Mouse (Mus musculus): ENCODE results near the gene Capns1. TPM values are rescaled to one million over a fixed set of nuclear protein-coding genes. Genes with fewer than 3 reads are reported as not detected.
"Not testable (repeated sequence)": the region's sequence is repeated elsewhere in the genome, so short reads cannot be mapped to it uniquely, and the experiment has no call there.

Capns1 gene
- polyA plus RNA-seq, 1 experiment from 2014 or later: 98.8 TPM

- peaks cover 74% of the 10 kb centered on the region for H3K36me3 ChIP-seq
- ATAC-seq (replicated peaks; ENCODE audit: low FRiP score): no peak
- 71% methylated on average over 12 of the region's 12 CpGs for WGBS
These were observed 10.1 kb downstream of the Capns1 start for GRCm38 (mm10) chr7:30188344-30189115.

GRCm38 (mm10) chr7:30184641-30185348 lies 13.8 kb downstream of the Capns1 start:
- WGBS: 74% methylated on average over 13 of the region's 13 CpGs
- peaks cover 45% of the 10 kb centered on the region for H3K36me3 ChIP-seq
- no peaks in the 10 kb centered on the region for H3K9me3 ChIP-seq (replicated peaks)
- no peaks in the 10 kb centered on the region for H3K27me3 ChIP-seq
- peak overlapping the region; percentile 32; the same call in 1 of the 2 replicates for H3K4me3 ChIP-seq (replicated peaks)
- peaks cover 8% of the 10 kb centered on the region for H3K4me1 ChIP-seq
- H3K27ac ChIP-seq: no peak overlapping the region
- H3K4me2 ChIP-seq: peak overlapping the region; percentile 60
- no peak for ATAC-seq (replicated peaks; ENCODE audit: low FRiP score)
- H3K9ac ChIP-seq: peak overlapping the region; percentile 39; the same call in 1 of the 2 replicates

More at GRCm38 (mm10) chr7:30188344-30189115, 10.1 kb downstream of the Capns1 start:
- Histone ChIP-seq H3K27ac (no peak overlapping the region), H3K4me1 (peaks cover 24% of the 10 kb centered on the region), H3K27me3 (no peaks in the 10 kb centered on the region), H3K4me3 (replicated peaks) (no peak overlapping the region), H3K9ac (no peak overlapping the region), H3K9me3 (replicated peaks) (no peaks in the 10 kb centered on the region), H3K4me2 (no peak overlapping the region)

- H3K27ac ChIP-seq: 0 out of 2 replicates have a peak within 1 kb of the TSS, but pooled peaks have one; percentile 48
These were observed 14.7 kb downstream of the Capns1 start, which contains the start of gene Cox7a1 for GRCm38 (mm10) chr7:30183879-30184289. Cox7a1 (plus strand) TSS chr7:30184144.

GRCm38 (mm10) chr7:30183189-30183588 lies 15.4 kb downstream of the Capns1 start:
- not testable (repeated sequence) for ATAC-seq (replicated peaks; ENCODE audit: low FRiP score); H3K9ac ChIP-seq; H3K4me2 ChIP-seq; H3K27ac ChIP-seq; H3K9me3 ChIP-seq (replicated peaks); H3K4me1 ChIP-seq; H3K27me3 ChIP-seq; H3K4me3 ChIP-seq (replicated peaks)
- H3K36me3 ChIP-seq: peaks cover 44% of the 10 kb centered on the region
- WGBS: 82% methylated on average over 6 of the region's 7 CpGs

More at GRCm38 (mm10) chr7:30183879-30184289, 14.7 kb downstream of the Capns1 start, which contains the start of gene Cox7a1:
- Histone ChIP-seq H3K4me3 (replicated peaks) (peak within 1 kb of the TSS; percentile 32), H3K9me3 (replicated peaks) (no peaks in the 10 kb centered on the region), H3K9ac (peak within 1 kb of the TSS; percentile 39), H3K36me3 (peaks cover 44% of the 10 kb centered on the region), H3K4me2 (peak within 1 kb of the TSS; percentile 60), H3K4me1 (peaks cover 8% of the 10 kb centered on the region), H3K27me3 (no peaks in the 10 kb centered on the region)
- ATAC-seq (replicated peaks; ENCODE audit: low FRiP score): peak; percentile 71; the same call in 1 of the 2 replicates
- 1% methylated on average over 11 of the region's 11 CpGs for WGBS

- H3K36me3 ChIP-seq: peaks cover 41% of the 10 kb centered on the region
- H3K4me2 ChIP-seq; H3K9me3 ChIP-seq (replicated peaks); H3K27me3 ChIP-seq; ATAC-seq (replicated peaks; ENCODE audit: low FRiP score); H3K4me1 ChIP-seq; H3K27ac ChIP-seq; H3K4me3 ChIP-seq (replicated peaks); H3K9ac ChIP-seq: not testable (repeated sequence)
- 92% methylated on average over 10 of the region's 10 CpGs for WGBS
These were observed 16.7 kb downstream of the Capns1 start for GRCm38 (mm10) chr7:30181929-30182328.

GRCm38 (mm10) chr7:30181308-30181707 lies 17.3 kb downstream of the Capns1 start:
- Histone ChIP-seq H3K36me3 (peaks cover 41% of the 10 kb centered on the region), H3K4me1 (peaks cover 8% of the 10 kb centered on the region), H3K27me3 (no peaks in the 10 kb centered on the region), H3K27ac (no peak overlapping the region), H3K9ac (no peak overlapping the region), H3K4me3 (replicated peaks) (no peak overlapping the region), H3K4me2 (no peak overlapping the region), H3K9me3 (replicated peaks) (no peaks in the 10 kb centered on the region)
- ATAC-seq (replicated peaks; ENCODE audit: low FRiP score): no peak
- WGBS: 4% methylated on average over 4 of the region's 4 CpGs

- Histone ChIP-seq H3K27me3 (no peaks in the 10 kb centered on the region), H3K27ac (no peak overlapping the region), H3K4me3 (replicated peaks) (no peak overlapping the region), H3K4me2 (no peak overlapping the region), H3K9ac (no peak overlapping the region), H3K36me3 (peaks cover 36% of the 10 kb centered on the region), H3K4me1 (no peaks in the 10 kb centered on the region), H3K9me3 (replicated peaks) (no peaks in the 10 kb centered on the region)
- WGBS: 88% methylated on average over 11 of the region's 11 CpGs
- no peak for ATAC-seq (replicated peaks; ENCODE audit: low FRiP score)
These were observed 20.4 kb downstream of the Capns1 start for GRCm38 (mm10) chr7:30178256-30178655.

GRCm38 (mm10) chr7:30176474-30176873 lies 22.1 kb downstream of the Capns1 start:
- 75% methylated on average over 12 of the region's 12 CpGs for WGBS

GRCm38 (mm10) chr7:30170283-30170951 lies 28.2 kb downstream of the Capns1 start:
- H3K9me3 ChIP-seq (replicated peaks): peaks cover 17% of the 10 kb centered on the region
- peaks cover 29% of the 10 kb centered on the region for H3K36me3 ChIP-seq
- peak overlapping the region; percentile 73 for H3K4me2 ChIP-seq
- peak overlapping the region; percentile 51 for H3K9ac ChIP-seq
- H3K27ac ChIP-seq: peak overlapping the region; percentile 94
- H3K4me3 ChIP-seq (replicated peaks): peak overlapping the region; percentile 69
- peaks cover 10% of the 10 kb centered on the region for H3K4me1 ChIP-seq
- no peaks in the 10 kb centered on the region for H3K27me3 ChIP-seq
- peak; percentile 54 for ATAC-seq (replicated peaks; ENCODE audit: low FRiP score)
- 19% methylated on average over 11 of the region's 11 CpGs for whole genome bisulfite sequencing

More at GRCm38 (mm10) chr7:30176474-30176873, 22.1 kb downstream of the Capns1 start:
- no peak overlapping the region for H3K27ac ChIP-seq
- no peak overlapping the region for H3K4me3 ChIP-seq (replicated peaks)
- peaks cover 36% of the 10 kb centered on the region for H3K36me3 ChIP-seq
- no peak for ATAC-seq (replicated peaks; ENCODE audit: low FRiP score)
- no peaks in the 10 kb centered on the region for H3K27me3 ChIP-seq
- no peak overlapping the region for H3K4me2 ChIP-seq
- no peak overlapping the region for H3K9ac ChIP-seq
- H3K9me3 ChIP-seq (replicated peaks): no peaks in the 10 kb centered on the region
- no peaks in the 10 kb centered on the region for H3K4me1 ChIP-seq

- Histone ChIP-seq H3K9me3 (replicated peaks) (peaks cover 24% of the 10 kb centered on the region), H3K4me3 (replicated peaks) (peak within 1 kb of the TSS; percentile 69), H3K9ac (peak within 1 kb of the TSS; percentile 72), H3K27ac (peak within 1 kb of the TSS; percentile 94), H3K4me1 (peaks cover 10% of the 10 kb centered on the region), H3K27me3 (no peaks in the 10 kb centered on the region), H3K36me3 (peaks cover 36% of the 10 kb centered on the region), H3K4me2 (peak within 1 kb of the TSS; percentile 73)
- under 1% methylated on average over 36 of the region's 36 CpGs for WGBS
- peak; percentile 98 for ATAC-seq (replicated peaks; ENCODE audit: low FRiP score)
These were observed 28.9 kb downstream of the Capns1 start, which contains the start of gene Zfp146 for GRCm38 (mm10) chr7:30169583-30170282. Zfp146 (minus strand) TSS chr7:30169750.

- Histone ChIP-seq H3K4me1 (peaks cover 10% of the 10 kb centered on the region), H3K4me2 (peak overlapping the region; percentile 73), H3K27me3 (no peaks in the 10 kb centered on the region), H3K36me3 (peaks cover 42% of the 10 kb centered on the region), H3K9ac (peak overlapping the region; percentile 72), H3K4me3 (replicated peaks) (peak overlapping the region; percentile 69), H3K27ac (peak overlapping the region; percentile 94), H3K9me3 (replicated peaks) (peaks cover 26% of the 10 kb centered on the region)
- 1% methylated on average over 21 of the region's 21 CpGs for whole genome bisulfite sequencing
- peak; percentile 40 for ATAC-seq (replicated peaks; ENCODE audit: low FRiP score)
These were observed 29.6 kb downstream of the Capns1 start for GRCm38 (mm10) chr7:30168914-30169582.
